8 mouse cellular contexts compared by ENCODE assay signal in the genomic region with DNA sequence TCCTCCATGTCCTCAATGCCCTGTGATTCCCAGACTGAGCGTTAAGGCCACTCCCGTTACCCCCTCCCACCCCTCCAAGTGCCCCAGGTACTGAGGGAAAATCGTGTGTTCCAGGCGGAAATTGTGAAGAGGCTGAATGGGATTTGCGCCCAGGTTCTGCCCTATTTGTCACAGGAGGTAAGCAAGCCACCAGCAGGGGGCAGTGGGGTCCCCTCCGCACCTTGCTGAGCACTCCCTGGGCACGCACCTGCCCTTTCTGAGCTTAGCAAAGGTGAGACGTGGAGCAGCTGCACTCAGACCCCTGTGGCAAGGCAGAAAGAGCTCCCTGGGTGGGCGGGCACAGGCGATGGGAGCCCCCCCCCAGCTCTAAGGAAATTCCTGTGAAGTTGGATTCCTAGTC. TPM values are rescaled to one million over a fixed set of nuclear protein-coding genes. Genes with fewer than 3 reads are reported as not detected.
DNase-seq lines count a peak whose midpoint lies in the region; ATAC-seq lines count a peak whose summit lies in the region.

No protein-coding gene starts in this region.

- no peak overlapping the region for H3K4me2 ChIP-seq in heart, embryonic 11.5 days
- no peak overlapping the region for H3K4me2 ChIP-seq in neural tube, embryonic 13.5 days

- DNase-seq in embryo, embryonic 11 days = peak; percentile 78
- no peak for DNase-seq in embryo, embryonic 9.5 days (ENCODE audit: extremely low spot score)
- peak; percentile 46 for DNase-seq in 3T3-L1 (ENCODE audit: low read depth, low spot score)
- peak; percentile 49 to 65 for DNase-seq in adrenal gland, postnatal 36 days
- DNase-seq in limb, embryonic 10.5 days (ENCODE audit: low spot score) = peak; percentile 80
- no peak for DNase-seq in urinary bladder, postnatal 25 days (ENCODE audit: low spot score)

- H3K36me3 ChIP-seq in heart, embryonic 11.5 days (ENCODE audit: control insufficient read depth, insufficient read depth, low read length) = peaks cover 18% of the 10 kb centered on the region
- peaks cover 61% of the 10 kb centered on the region for H3K36me3 ChIP-seq in limb, embryonic 10.5 days
- peaks cover 55% of the 10 kb centered on the region for H3K36me3 ChIP-seq in neural tube, embryonic 13.5 days

- H3K4me1 ChIP-seq in heart, embryonic 11.5 days (ENCODE audit: control insufficient read depth, insufficient read depth, low read length) = peaks cover 63% of the 10 kb centered on the region
- H3K4me1 ChIP-seq in limb, embryonic 10.5 days = peaks cover 94% of the 10 kb centered on the region
- peaks cover 73% of the 10 kb centered on the region for H3K4me1 ChIP-seq in neural tube, embryonic 13.5 days (replicated peaks)

- H3K27ac ChIP-seq in heart, embryonic 11.5 days (ENCODE audit: low read depth, low read length) = 0 out of 2 replicates have a peak overlapping the region, but pooled peaks have one; percentile 4
- H3K27ac ChIP-seq in limb, embryonic 10.5 days = peak overlapping the region; percentile 85
- no peak overlapping the region for H3K27ac ChIP-seq in neural tube, embryonic 13.5 days (replicated peaks)

- no peak for ATAC-seq in heart, embryonic 11.5 days (replicated peaks; ENCODE audit: insufficient number of reproducible peaks, low FRiP score, low TSS enrichment)
- no peak for ATAC-seq in neural tube, embryonic 13.5 days (ENCODE audit: low read depth)

- H3K9ac ChIP-seq in heart, embryonic 11.5 days (ENCODE audit: low read depth, low read length) = no peak overlapping the region
- 0 out of 2 replicates have a peak overlapping the region, but pooled peaks have one; percentile 58 for H3K9ac ChIP-seq in neural tube, embryonic 13.5 days

- 31% methylated on average over 10 of the region's 10 CpGs for WGBS in heart, embryonic 11.5 days (ENCODE audit: insufficient replicate concordance)
- WGBS in limb, embryonic 10.5 days = 7% methylated on average over 10 of the region's 10 CpGs
- 21% methylated on average over 10 of the region's 10 CpGs for WGBS in neural tube, embryonic 13.5 days

- no peak overlapping the region for H3K4me3 ChIP-seq in heart, embryonic 11.5 days (ENCODE audit: low read depth, low read length)
- H3K4me3 ChIP-seq in limb, embryonic 10.5 days = peak overlapping the region; percentile 49
- no peak overlapping the region for H3K4me3 ChIP-seq in neural tube, embryonic 13.5 days

- 0 out of 2 replicates have a peak, but pooled peaks cover 3% of the 10 kb centered on the region for H3K27me3 ChIP-seq in heart, embryonic 11.5 days (ENCODE audit: control insufficient read depth, insufficient read depth, low read length)
- H3K27me3 ChIP-seq in limb, embryonic 10.5 days (ENCODE audit: low read depth, poor library complexity, severe bottlenecking) = peaks cover 40% of the 10 kb centered on the region
- H3K27me3 ChIP-seq in neural tube, embryonic 13.5 days = peaks cover 39% of the 10 kb centered on the region

- no peaks in the 10 kb centered on the region for H3K9me3 ChIP-seq in heart, embryonic 11.5 days (replicated peaks; ENCODE audit: control insufficient read depth, low read length)
- no peaks in the 10 kb centered on the region for H3K9me3 ChIP-seq in limb, embryonic 10.5 days (replicated peaks)
- H3K9me3 ChIP-seq in neural tube, embryonic 13.5 days = no peaks in the 10 kb centered on the region

RNA-seq across cellular contexts. Expression of gene Aes, which starts 5.4 kb away (rescaled TPM):
- 1,000 to 10,000 TPM in 1 of 2 experiments, 100 to 1,000 TPM in 1; 897 to 1,114 TPM for total RNA-seq in adrenal gland, postnatal 36 days (2021)
- polyA plus RNA-seq in heart, embryonic 11.5 days (2014; fragmentation: Nextera tagmentation; extraction: Ambion mirVana) = 330 and 481 TPM in 2 replicates
- 337 and 432 TPM in 2 replicates for polyA plus RNA-seq in limb, embryonic 10.5 days (2016; fragmentation: Nextera tagmentation; extraction: Ambion mirVana)
- 572 and 635 TPM in 2 replicates for polyA plus RNA-seq in neural tube, embryonic 13.5 days (2015; fragmentation: Nextera tagmentation; extraction: Ambion mirVana)

RNA-seq across cellular contexts. Expression of gene Tle2, which starts 9.6 kb away (rescaled TPM):
- total RNA-seq in adrenal gland, postnatal 36 days (2021) = 10 to 100 TPM; 30.1 to 65.0 TPM
- 17.8 and 18.3 TPM in 2 replicates for polyA plus RNA-seq in heart, embryonic 11.5 days (2014; fragmentation: Nextera tagmentation; extraction: Ambion mirVana)
- 17.1 and 28.2 TPM in 2 replicates for polyA plus RNA-seq in limb, embryonic 10.5 days (2016; fragmentation: Nextera tagmentation; extraction: Ambion mirVana)
- polyA plus RNA-seq in neural tube, embryonic 13.5 days (2015; fragmentation: Nextera tagmentation; extraction: Ambion mirVana) = 31.1 and 32.9 TPM in 2 replicates

RNA-seq across cellular contexts. Expression of gene Gna11, which starts 19.7 kb away (rescaled TPM):
- total RNA-seq in adrenal gland, postnatal 36 days (2021) = 10 to 100 TPM; 79.2 to 84.2 TPM
- polyA plus RNA-seq in heart, embryonic 11.5 days (2014; fragmentation: Nextera tagmentation; extraction: Ambion mirVana) = 55.5 and 58.8 TPM in 2 replicates
- 88.5 and 91.5 TPM in 2 replicates for polyA plus RNA-seq in limb, embryonic 10.5 days (2016; fragmentation: Nextera tagmentation; extraction: Ambion mirVana)
- polyA plus RNA-seq in neural tube, embryonic 13.5 days (2015; fragmentation: Nextera tagmentation; extraction: Ambion mirVana) = 78.8 and 81.6 TPM in 2 replicates

RNA-seq across cellular contexts. Expression of gene Tle6, which starts 36.1 kb away (rescaled TPM):
- total RNA-seq in adrenal gland, postnatal 36 days (2021) = 10 to 100 TPM; 19.2 to 38.3 TPM
- 25.6 and 27.3 TPM in 2 replicates for polyA plus RNA-seq in heart, embryonic 11.5 days (2014; fragmentation: Nextera tagmentation; extraction: Ambion mirVana)
- polyA plus RNA-seq in limb, embryonic 10.5 days (2016; fragmentation: Nextera tagmentation; extraction: Ambion mirVana) = 12.6 and 15.5 TPM in 2 replicates
- 4.9 and 6.2 TPM in 2 replicates for polyA plus RNA-seq in neural tube, embryonic 13.5 days (2015; fragmentation: Nextera tagmentation; extraction: Ambion mirVana)

RNA-seq across cellular contexts. Expression of gene Gna15, which starts 40.7 kb away (rescaled TPM):
- 1 to 10 TPM; 1.0 to 1.3 TPM for total RNA-seq in adrenal gland, postnatal 36 days (2021)
- 2.5 and 3.4 TPM in 2 replicates for polyA plus RNA-seq in heart, embryonic 11.5 days (2014; fragmentation: Nextera tagmentation; extraction: Ambion mirVana)
- polyA plus RNA-seq in limb, embryonic 10.5 days (2016; fragmentation: Nextera tagmentation; extraction: Ambion mirVana) = 0.80 and 2.0 TPM in 2 replicates
- 1.3 and 1.9 TPM in 2 replicates for polyA plus RNA-seq in neural tube, embryonic 13.5 days (2015; fragmentation: Nextera tagmentation; extraction: Ambion mirVana)

Comparison
In these comparisons a context has a peak if more than half of its experiments do, and no peak if none do; other contexts are left out.
1. DNase-seq: peak in embryo, embryonic 11 days (single experiment), 3T3-L1 (single experiment), adrenal gland, postnatal 36 days (2 of 2) and limb, embryonic 10.5 days (single experiment); none in embryo, embryonic 9.5 days (single experiment) and urinary bladder, postnatal 25 days (single experiment).